Mouse (Mus musculus) adrenal gland, adult 2 months (tissue): Measurements from ENCODE around the gene Pdzd2. TPM values are rescaled to one million over a fixed set of nuclear protein-coding genes. Genes with fewer than 3 reads are reported as not detected.

Source experiments
- DNase-seq: peaks from one replicate; pipeline ENCODE4 v3.0.0; 2021
- microRNA-seq, 2 experiments: library from miRNA; unstranded; fragments of <30 nt; microRNA quantifications; one replicate each; pipeline ENCODE4 v1.2.0; 2021
- polyA plus RNA-seq: library from polyadenylated mRNA; depleted of rRNA; stranded (reverse); fragments of >200 nt; gene quantifications from 2 replicates; pipeline ENCODE4 v1.2.3, GENCODE M21; 2012; rRNA removed
- total RNA-seq, 2 experiments: library from RNA; stranded (reverse); gene quantifications; 2 replicates each; pipeline ENCODE4 v1.2.3; 2021

The Pdzd2 gene
- total and polyA plus RNA-seq, 3 experiments = 7.0 to 21.4 (median 13.3) TPM

DNA sequence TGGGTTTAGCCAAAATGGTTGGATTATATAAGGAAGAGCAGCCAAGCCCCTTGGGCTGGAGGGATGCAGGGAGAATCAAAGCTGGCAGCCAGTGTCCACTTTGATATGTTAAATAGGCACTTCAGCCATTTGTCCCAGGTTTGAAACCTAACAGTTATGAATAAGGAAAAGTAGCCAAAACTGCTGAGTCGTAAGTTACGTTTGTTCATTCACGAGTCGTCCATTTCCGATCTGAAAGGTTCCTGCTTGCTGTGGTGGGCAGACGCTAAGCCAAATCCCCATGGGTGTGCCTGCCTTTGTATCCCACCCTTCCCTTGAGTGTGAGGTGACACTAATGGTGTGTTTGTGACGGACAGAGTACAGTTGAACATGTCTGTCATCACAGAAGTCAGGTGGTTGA, 428.3 kb downstream of the Pdzd2 start:
- DNase-seq = no peak

DNA sequence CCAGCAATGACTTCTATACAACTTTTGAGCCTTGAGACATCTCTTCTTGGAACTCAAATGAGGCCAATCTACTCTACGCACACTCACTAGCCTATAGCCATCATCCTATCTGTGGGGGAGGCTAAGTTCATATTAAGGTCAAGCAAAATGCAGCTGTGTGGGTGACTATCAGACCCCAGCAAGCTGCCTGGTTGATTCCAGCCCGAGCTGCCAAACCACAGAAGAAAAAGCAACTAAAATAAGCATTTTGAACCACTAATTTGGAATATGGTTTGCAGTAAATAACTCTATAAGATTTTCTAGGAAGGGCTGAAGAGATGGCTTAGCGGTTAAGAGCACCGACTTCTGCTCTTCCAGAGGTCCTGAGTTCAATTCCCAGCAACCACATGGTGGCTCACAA, 429.0 kb downstream of the Pdzd2 start:
- no peak for DNase-seq

Small RNA genes lying within 50 kb of the gene (microRNA-seq; reads per million reads assigned to microRNA genes)
- gene Gm24135 (0 reads per million in 2 experiments), gene Gm24302 (0 reads per million in 2 experiments)

Other genes starting within 250 kb of the Pdzd2 start
- gene 6030458C11Rik, start 84.7 kb upstream of the Pdzd2 start, total RNA-seq = 10 to 100 TPM; 11.5 to 13.9 TPM
- gene 6030458C11Rik, start 84.7 kb upstream of the Pdzd2 start, polyA plus RNA-seq = 8.8 and 10.8 TPM in 2 replicates
- gene Drosha, start 84.9 kb upstream of the Pdzd2 start, total RNA-seq = 10 to 100 TPM; 34.3 to 39.5 TPM
- gene Drosha, start 84.9 kb upstream of the Pdzd2 start, polyA plus RNA-seq = 14.0 TPM in 2 replicates